Mouse (Mus musculus) hindbrain, embryonic 16.5 days (tissue): Measurements from ENCODE around the gene Neurod2. TPM values are rescaled to one million over a fixed set of nuclear protein-coding genes. Genes with fewer than 3 reads are reported as not detected.

Experiments
- ATAC-seq: fragments of 200-750 bp; cut with Nextera tagmentation; 2 replicates; pipeline ENCODE4 v1.8.0; 2017; ENCODE audit warnings: moderate TSS enrichment, moderate library complexity
- H3K27ac ChIP-seq: fragments of 300-500 bp; sonication (generic); 2 replicates; pipeline ENCODE4 v1.5.1; 2014; ENCODE audit warnings: low read depth, mild to moderate bottlenecking, control low read depth, low read length, moderate library complexity
- H3K27me3 ChIP-seq: fragments of 300-500 bp; sonication (generic); replicated peaks from 2 replicates; pipeline ENCODE4 v1.6.1; 2014; ENCODE audit warnings: low read length; ENCODE audit not compliant: control insufficient read depth, insufficient read depth
- H3K36me3 ChIP-seq: fragments of 300-500 bp; sonication (generic); 2 replicates; pipeline ENCODE4 v1.6.1; 2014; ENCODE audit warnings: mild to moderate bottlenecking, low read length, moderate library complexity, mixed read lengths; ENCODE audit not compliant: control insufficient read depth, insufficient read depth
- H3K4me1 ChIP-seq: fragments of 300-500 bp; sonication (generic); 2 replicates; pipeline ENCODE4 v1.6.1; 2014; ENCODE audit warnings: low read depth, low read length; ENCODE audit not compliant: control insufficient read depth, insufficient read depth
- H3K4me2 ChIP-seq: fragments of 300-500 bp; sonication (generic); 2 replicates; pipeline ENCODE4 v1.6.1; 2014; ENCODE audit warnings: mild to moderate bottlenecking, low read length, control low read depth, moderate library complexity
- H3K4me3 ChIP-seq: fragments of 300-500 bp; sonication (generic); 2 replicates; pipeline ENCODE4 v1.5.1; 2014; ENCODE audit warnings: mild to moderate bottlenecking, low read length, control low read depth, moderate library complexity
- H3K9ac ChIP-seq: fragments of 300-500 bp; sonication (generic); 2 replicates; pipeline ENCODE4 v1.6.1; 2014; ENCODE audit warnings: low read depth, mild to moderate bottlenecking, control low read depth, low read length, moderate library complexity
- H3K9me3 ChIP-seq: fragments of 300-500 bp; sonication (generic); 2 replicates; pipeline ENCODE4 v1.6.1; 2014; ENCODE audit warnings: mild to moderate bottlenecking, low read length, moderate library complexity; ENCODE audit not compliant: control insufficient read depth
- WGBS: fragments of 180-500 bp; shearing (Covaris S2); extraction: QIAGEN DNeasy Blood & Tissue Kit; methylation state at CpG from one replicate; pipeline ENCODE4 v1.1.7; 2014; 5-methylcytosine and 5-hydroxymethylcytosine counted together
- polyA plus RNA-seq: library from polyadenylated mRNA; unstranded; fragments of >200 nt; fragmentation: Nextera tagmentation; extraction: Ambion mirVana; gene quantifications from 2 replicates; pipeline ENCODE4 v1.2.1, GENCODE M21; 2015

Neurod2 gene
- polyA plus RNA-seq, 1 experiment from 2014 or later = 23.4 TPM

GRCm38 (mm10) chr11:98294188-98295012 is 35.0 kb downstream of the Neurod2 start:
- peak; percentile 84 for ATAC-seq
- peak overlapping the region; percentile 70 for H3K4me3 ChIP-seq
- H3K27me3 ChIP-seq = peaks cover 3% of the 10 kb centered on the region
- H3K36me3 ChIP-seq = no peaks in the 10 kb centered on the region
- no peaks in the 10 kb centered on the region for H3K9me3 ChIP-seq
- H3K9ac ChIP-seq = peak overlapping the region; percentile 86
- WGBS = under 1% methylated on average over 55 of the region's 58 CpGs
- peaks cover 50% of the 10 kb centered on the region for H3K4me1 ChIP-seq
- H3K4me2 ChIP-seq = peak overlapping the region; percentile 93
- H3K27ac ChIP-seq = peak overlapping the region; percentile 81

GRCm38 (mm10) chr11:98293070-98293469 is 36.4 kb downstream of the Neurod2 start:
- Histone ChIP-seq H3K9me3 (no peaks in the 10 kb centered on the region), H3K27me3 (peaks cover 2% of the 10 kb centered on the region), H3K4me2 (no peak overlapping the region), H3K4me3 (no peak overlapping the region), H3K4me1 (peaks cover 41% of the 10 kb centered on the region), H3K36me3 (no peaks in the 10 kb centered on the region), H3K9ac (no peak overlapping the region), H3K27ac (no peak overlapping the region)
- ATAC-seq = no peak
- 54% methylated on average over 2 of the region's 2 CpGs for WGBS

DNA sequence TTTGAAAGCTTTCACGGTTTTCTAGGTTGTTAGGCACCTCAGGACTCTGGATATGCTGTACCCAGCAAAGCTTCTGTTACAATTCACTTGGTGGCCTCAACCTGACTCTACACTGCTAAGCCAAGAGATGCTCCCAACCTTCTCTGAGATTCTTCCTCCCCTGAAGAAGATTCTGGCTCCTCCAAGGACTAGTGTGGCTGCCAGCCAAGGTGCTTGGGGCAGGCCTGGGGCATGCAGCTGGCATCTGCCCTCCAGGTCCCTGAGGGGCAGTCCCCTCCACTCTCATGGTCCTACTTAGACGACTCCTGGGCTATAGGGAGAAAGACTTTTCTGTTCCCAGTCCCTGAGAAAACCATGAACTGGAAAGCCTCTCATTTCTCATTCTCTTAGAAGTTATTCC is 38.5 kb downstream of the Neurod2 start:
- Histone ChIP-seq H3K9ac (no peak overlapping the region), H3K4me1 (peaks cover 29% of the 10 kb centered on the region), H3K4me3 (no peak overlapping the region), H3K27ac (no peak overlapping the region), H3K36me3 (no peaks in the 10 kb centered on the region), H3K9me3 (no peaks in the 10 kb centered on the region), H3K27me3 (no peaks in the 10 kb centered on the region), H3K4me2 (no peak overlapping the region)
- WGBS = 58% methylated on average over 2 of the region's 2 CpGs
- ATAC-seq = no peak

DNA sequence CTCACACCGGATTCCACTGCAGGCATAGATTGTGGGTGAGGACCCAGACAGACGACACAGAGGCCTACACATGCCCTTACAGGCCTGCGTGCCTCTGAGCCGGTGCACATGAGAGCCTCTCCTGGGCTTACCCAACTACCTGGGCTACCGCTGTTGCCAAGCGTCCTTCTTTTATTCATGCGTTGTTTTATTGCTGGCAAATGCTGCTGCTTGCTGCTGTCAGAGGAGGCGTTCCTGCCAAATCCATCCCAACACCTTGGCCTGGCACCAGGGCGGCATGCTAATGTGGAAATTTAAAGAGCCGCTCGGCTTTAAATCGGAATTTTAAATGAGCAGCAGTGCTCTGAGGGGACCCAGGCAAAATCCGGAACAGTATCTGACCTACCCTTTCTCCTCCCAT is 39.6 kb downstream of the Neurod2 start:
- no peak overlapping the region for H3K9ac ChIP-seq
- H3K4me1 ChIP-seq = peaks cover 25% of the 10 kb centered on the region
- H3K27me3 ChIP-seq = no peaks in the 10 kb centered on the region
- H3K4me3 ChIP-seq = no peak overlapping the region
- H3K9me3 ChIP-seq = no peaks in the 10 kb centered on the region
- H3K36me3 ChIP-seq = no peaks in the 10 kb centered on the region
- no peak for ATAC-seq
- H3K4me2 ChIP-seq = no peak overlapping the region
- 29% methylated on average over 13 of the region's 13 CpGs for WGBS
- peak overlapping the region; percentile 31; the same call in 1 of the 2 replicates for H3K27ac ChIP-seq

DNA sequence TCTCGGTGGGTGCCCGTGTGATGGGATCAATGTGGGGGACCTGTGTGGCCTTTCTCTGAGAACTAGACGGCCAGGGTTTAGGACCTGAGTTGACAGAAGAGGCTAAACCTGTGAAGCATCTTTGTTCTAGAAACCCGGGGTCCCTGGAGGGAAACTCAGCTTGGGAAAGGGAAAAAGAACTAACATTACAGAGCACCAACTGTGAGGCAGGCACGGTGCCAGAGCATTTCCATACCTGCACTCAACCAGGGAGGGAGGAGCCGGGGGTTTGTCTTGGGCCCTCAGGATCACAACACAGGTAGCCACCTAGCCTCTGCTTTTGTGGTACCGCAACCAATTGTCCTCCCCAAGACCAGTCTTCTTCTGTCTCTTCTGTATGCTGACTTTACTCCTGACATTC is 41.5 kb downstream of the Neurod2 start:
- no peaks in the 10 kb centered on the region for H3K36me3 ChIP-seq
- H3K27ac ChIP-seq = no peak overlapping the region
- 47% methylated on average over 7 of the region's 7 CpGs for WGBS
- H3K4me3 ChIP-seq = no peak overlapping the region
- no peak for ATAC-seq
- H3K4me1 ChIP-seq = peaks cover 26% of the 10 kb centered on the region
- H3K9ac ChIP-seq = no peak overlapping the region
- no peak overlapping the region for H3K4me2 ChIP-seq
- no peaks in the 10 kb centered on the region for H3K9me3 ChIP-seq
- no peaks in the 10 kb centered on the region for H3K27me3 ChIP-seq

GRCm38 (mm10) chr11:98287531-98287930 is 41.9 kb downstream of the Neurod2 start:
- no peak for ATAC-seq
- Histone ChIP-seq H3K4me3 (no peak overlapping the region), H3K27ac (peak overlapping the region; percentile 14; the same call in 1 of the 2 replicates), H3K4me1 (peaks cover 26% of the 10 kb centered on the region), H3K9ac (no peak overlapping the region), H3K27me3 (no peaks in the 10 kb centered on the region), H3K9me3 (no peaks in the 10 kb centered on the region), H3K4me2 (no peak overlapping the region), H3K36me3 (no peaks in the 10 kb centered on the region)
- WGBS = 38% methylated on average over 5 of the region's 5 CpGs

DNA sequence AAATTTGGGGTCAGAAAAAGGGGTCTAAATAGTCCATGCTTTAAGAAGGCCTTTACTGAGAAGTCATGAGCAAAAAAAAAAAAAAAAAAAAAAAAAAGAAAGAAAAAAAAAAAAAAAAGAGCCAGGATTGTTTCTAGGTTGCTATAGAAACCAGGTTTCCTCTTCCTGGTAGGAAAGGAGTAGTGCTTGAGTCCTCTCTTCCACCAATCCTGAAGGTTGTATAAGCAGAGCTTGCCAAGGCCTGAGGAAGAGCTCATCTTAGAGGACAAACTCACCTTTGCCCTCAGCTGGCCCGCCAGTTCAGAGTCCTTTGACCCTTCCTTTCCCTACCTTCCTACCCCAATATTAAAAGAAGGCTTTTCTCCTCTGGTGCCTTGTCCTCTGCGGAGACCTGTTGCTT is 44.1 kb downstream of the Neurod2 start:
- Histone ChIP-seq H3K9ac (no peak overlapping the region), H3K36me3 (no peaks in the 10 kb centered on the region), H3K27me3 (no peaks in the 10 kb centered on the region), H3K4me2 (no peak overlapping the region), H3K27ac (peak overlapping the region; percentile 79), H3K9me3 (no peaks in the 10 kb centered on the region), H3K4me1 (peaks cover 26% of the 10 kb centered on the region), H3K4me3 (no peak overlapping the region)
- 40% methylated on average over 2 of the region's 2 CpGs for WGBS
- no peak for ATAC-seq

DNA sequence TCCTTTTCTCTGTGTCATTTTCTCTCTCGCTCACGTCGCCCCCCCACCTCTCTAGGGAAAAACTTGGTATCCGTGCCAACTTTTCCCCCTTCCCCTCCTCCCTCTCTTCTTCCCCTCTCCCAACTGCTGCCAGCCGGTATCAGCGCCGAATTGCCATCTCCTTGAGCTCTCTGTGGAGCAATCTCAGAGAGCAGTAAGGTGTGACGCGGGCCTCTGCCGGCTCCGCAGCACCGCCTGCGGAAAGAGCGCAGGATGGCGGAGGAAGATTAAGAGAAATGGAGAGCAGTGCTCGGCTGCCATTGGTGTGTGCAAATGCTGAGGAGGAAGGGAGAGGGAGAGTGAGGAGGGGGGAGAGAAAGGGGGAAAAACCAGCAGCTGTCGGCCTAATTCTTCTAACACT is 45.2 kb downstream of the Neurod2 start:
- Histone ChIP-seq H3K27me3 (no peaks in the 10 kb centered on the region), H3K9me3 (no peaks in the 10 kb centered on the region), H3K4me3 (peak overlapping the region; percentile 26), H3K4me1 (peaks cover 22% of the 10 kb centered on the region), H3K4me2 (peak overlapping the region; percentile 56), H3K36me3 (no peaks in the 10 kb centered on the region), H3K9ac (peak overlapping the region; percentile 42), H3K27ac (peak overlapping the region; percentile 79)
- 2% methylated on average over 17 of the region's 17 CpGs for WGBS
- ATAC-seq = peak; percentile 81

GRCm38 (mm10) chr11:98283740-98284139 is 45.7 kb downstream of the Neurod2 start:
- Histone ChIP-seq H3K36me3 (no peaks in the 10 kb centered on the region), H3K9me3 (no peaks in the 10 kb centered on the region), H3K4me1 (peaks cover 22% of the 10 kb centered on the region), H3K27ac (peak overlapping the region; percentile 79), H3K4me2 (peak overlapping the region; percentile 56), H3K9ac (0 out of 2 replicates have a peak overlapping the region, but pooled peaks have one; percentile 5), H3K4me3 (no peak overlapping the region), H3K27me3 (no peaks in the 10 kb centered on the region)
- 14% methylated on average over 9 of the region's 9 CpGs for WGBS
- ATAC-seq = peak; percentile 62
